Mouse (Mus musculus) kidney, adult 11 months (tissue): ENCODE measurements around the gene Mapkapk5.
"Not testable (repeated sequence)": the region's sequence is repeated elsewhere in the genome, so short reads cannot be mapped to it uniquely, and the experiment has no call there.

Experiments
- DNase-seq: peaks from one replicate; pipeline ENCODE4 v3.0.0; 2022

Gene Mapkapk5

GRCm38 (mm10) chr5:121562436-121562835 lies 16.7 kb upstream of the Mapkapk5 start:
- DNase-seq = no peak

GRCm38 (mm10) chr5:121549196-121549595 lies 3.5 kb upstream of the Mapkapk5 start:
- DNase-seq = no peak

DNA sequence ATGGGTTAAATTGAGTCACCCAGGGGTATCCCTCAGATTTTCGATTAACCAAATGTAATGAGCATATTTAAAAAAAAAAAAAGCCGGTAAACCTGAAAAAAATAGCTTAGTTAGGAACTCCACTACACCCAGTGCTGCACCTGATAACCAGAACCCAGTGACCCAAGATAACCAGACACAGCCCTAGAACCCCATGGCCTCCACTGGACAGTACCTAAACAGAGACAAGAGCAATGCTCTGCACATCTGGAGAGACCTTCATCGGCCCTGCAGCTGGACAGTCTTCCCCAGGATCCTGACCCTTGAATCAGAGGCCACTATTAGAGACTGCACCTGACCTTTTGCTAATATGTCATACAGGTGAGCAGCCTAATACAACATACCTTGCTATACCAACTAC lies 1.4 kb upstream of the Mapkapk5 start:
- no peak for DNase-seq

DNA sequence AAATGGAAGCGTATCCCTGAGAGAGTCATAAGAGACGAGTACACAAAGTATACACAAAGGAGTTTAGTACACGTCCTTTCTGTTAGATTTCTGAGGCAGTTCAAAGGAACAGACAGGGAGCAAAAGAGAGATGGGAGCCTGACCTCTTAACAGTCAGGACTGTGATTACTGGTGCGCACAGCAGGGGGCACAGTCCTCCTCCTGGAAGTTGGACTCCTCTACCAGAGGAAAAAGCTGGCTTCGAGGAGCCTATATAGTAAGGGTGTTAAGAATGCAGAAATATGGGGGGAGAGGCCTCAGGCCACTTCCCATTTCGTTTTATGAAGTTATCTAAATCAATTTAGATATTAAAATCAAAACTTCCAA lies 808 bp upstream of the Mapkapk5 start:
- DNase-seq = peak; percentile 52

DNA sequence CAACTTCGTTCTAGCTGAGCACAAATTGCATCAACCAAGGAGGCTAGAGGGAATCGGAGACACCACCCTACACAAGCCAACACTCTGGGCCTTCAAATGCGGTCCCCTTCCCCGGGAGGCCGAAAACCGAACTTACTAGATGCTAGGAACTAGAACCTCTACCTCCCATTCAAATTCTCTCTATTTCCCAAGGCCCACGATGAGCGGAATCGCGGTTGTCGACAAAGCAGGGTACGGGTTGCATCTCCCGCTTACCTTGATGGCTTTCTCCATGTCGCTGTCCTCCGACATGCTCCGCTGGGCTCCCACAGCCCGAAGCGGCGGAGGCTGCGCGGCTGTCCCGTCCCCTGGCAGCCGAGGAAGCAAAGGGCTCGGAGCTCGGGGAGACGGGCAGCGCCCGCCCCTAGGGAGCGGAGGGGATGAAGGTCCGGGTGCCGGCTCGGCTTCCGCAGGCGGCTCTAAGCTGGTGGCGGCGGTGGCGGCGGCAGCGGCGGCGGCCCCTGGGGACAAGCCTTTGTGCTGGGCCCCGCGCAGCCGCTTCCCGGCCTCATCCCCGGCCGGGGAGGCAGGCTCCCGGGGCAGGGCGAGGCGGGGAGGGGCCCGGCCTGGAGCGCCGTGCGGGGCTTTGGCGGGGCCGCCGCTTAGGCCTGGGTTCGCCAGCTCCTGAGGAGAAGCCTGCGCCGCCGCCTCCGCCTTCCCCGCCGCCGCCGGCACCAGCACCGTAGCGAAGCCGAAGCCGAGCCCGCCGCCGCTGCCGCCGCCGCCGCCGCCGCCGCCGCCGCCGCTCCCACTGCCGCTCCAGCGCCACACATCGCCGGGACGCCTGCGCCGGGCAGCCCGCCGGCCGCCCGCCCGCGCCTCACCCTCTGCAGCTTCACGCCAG lies 554 bp downstream of the Mapkapk5 start, which contains the start of the genes Adam1a and Gm42878:
Adam1a (minus strand) TSS at position 573 of the 883 bp plus-strand sequence.
Gm42878 (minus strand) TSS at position 573 of the 883 bp plus-strand sequence.
- no peak for DNase-seq

DNA sequence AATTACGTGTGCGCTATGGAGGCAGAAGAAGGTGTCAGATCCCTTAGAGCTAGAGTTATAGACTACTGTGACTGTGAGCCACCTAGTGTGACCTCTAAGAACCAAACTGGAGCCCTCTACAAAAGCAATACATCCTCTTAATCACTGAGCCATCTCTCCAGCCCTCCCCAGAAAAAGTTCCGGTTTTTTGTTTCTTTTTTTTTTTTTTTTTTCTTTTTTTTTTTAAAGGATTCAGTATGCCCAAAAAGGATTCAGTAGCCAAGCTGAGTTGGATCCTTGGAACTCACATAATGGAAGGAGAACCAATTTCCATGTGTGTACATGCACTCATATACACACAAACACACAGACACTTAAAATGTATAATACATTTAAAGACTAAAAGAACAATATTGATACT lies 2.3 kb downstream of the Mapkapk5 start:
- DNase-seq = no peak

GRCm38 (mm10) chr5:121541235-121541634 lies 4.5 kb downstream of the Mapkapk5 start:
- no peak for DNase-seq

GRCm38 (mm10) chr5:121540066-121540465 lies 5.6 kb downstream of the Mapkapk5 start:
- no peak for DNase-seq

- DNase-seq = no peak
Measured at GRCm38 (mm10) chr5:121537588-121537987, 8.1 kb downstream of the Mapkapk5 start.

- no peak for DNase-seq
Measured at GRCm38 (mm10) chr5:121536921-121537555, 8.7 kb downstream of the Mapkapk5 start.

GRCm38 (mm10) chr5:121535116-121535515 lies 10.6 kb downstream of the Mapkapk5 start:
- no peak for DNase-seq

- no peak for DNase-seq
Measured at GRCm38 (mm10) chr5:121534521-121534920, 11.2 kb downstream of the Mapkapk5 start.

- no peak for DNase-seq
Measured at GRCm38 (mm10) chr5:121526961-121527360, 18.7 kb downstream of the Mapkapk5 start.

DNA sequence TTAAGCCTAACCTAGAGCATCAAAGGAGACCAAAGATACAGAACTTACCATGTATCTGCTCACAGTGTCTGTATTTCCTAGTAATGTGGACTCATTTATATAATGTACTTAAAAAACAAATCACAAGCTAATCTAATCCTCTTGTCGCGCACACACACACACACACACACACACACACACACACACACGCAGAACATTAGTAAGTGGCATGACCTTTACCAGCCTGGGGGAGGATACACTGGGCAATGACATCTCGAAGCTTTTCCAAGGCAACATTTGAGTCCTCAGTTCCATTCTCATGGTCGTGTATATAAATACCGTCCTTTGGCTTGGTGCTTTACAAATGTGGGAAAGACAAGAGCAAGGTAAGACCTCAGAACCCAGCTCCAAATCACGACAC lies 19.2 kb downstream of the Mapkapk5 start:
- DNase-seq = no peak

GRCm38 (mm10) chr5:121525774-121526450 lies 19.8 kb downstream of the Mapkapk5 start:
- DNase-seq = no peak

- DNase-seq = not testable (repeated sequence)
Measured at GRCm38 (mm10) chr5:121519758-121520157, 25.9 kb downstream of the Mapkapk5 start.

GRCm38 (mm10) chr5:121518983-121519382 lies 26.7 kb downstream of the Mapkapk5 start:
- no peak for DNase-seq

DNA sequence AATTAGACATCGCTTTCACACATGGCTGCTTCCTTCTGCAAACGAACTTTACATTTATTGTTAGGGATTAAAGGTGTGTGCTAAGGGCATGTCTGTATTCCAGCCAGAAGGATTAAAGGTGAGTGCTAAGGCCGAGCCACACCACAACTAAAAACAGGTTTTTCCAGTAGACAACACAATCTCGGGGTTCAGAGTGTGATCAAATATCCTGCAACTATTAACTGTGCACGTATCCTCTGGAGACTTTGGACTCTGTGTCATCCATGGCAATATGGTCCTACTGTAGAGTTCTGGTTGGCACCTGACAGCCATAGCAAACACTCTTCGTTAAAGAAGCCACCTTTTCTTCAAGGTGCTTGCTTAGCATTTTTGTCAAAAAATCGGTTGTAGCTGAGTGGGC lies 35.7 kb downstream of the Mapkapk5 start:
- DNase-seq = no peak

DNA sequence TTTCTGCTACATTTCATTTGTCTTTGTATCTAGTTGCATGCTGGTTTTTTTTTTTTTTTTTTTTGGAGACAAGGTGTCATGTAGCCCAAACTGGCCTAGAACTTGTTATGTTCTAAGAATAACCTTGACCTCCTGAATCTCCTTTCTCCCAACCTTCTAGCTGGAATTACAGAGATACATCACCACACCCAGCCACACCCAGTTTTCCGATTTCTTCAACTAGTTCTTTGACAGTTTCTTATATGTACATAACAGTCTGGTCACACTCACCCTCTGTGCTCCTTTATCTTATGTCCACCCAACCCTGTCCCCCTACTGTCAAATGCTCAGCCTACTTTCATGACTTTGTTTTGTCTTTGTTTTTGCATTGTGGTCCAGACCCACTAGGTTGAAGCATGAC lies 38.9 kb downstream of the Mapkapk5 start:
- no peak for DNase-seq

- DNase-seq = no peak
Measured at GRCm38 (mm10) chr5:121503231-121503630, 42.5 kb downstream of the Mapkapk5 start, which contains the start of gene Adam1b. Adam1b (minus strand) TSS chr5:121503435.

GRCm38 (mm10) chr5:121501424-121501996 lies 44.2 kb downstream of the Mapkapk5 start:
- not testable (repeated sequence) for DNase-seq

DNA sequence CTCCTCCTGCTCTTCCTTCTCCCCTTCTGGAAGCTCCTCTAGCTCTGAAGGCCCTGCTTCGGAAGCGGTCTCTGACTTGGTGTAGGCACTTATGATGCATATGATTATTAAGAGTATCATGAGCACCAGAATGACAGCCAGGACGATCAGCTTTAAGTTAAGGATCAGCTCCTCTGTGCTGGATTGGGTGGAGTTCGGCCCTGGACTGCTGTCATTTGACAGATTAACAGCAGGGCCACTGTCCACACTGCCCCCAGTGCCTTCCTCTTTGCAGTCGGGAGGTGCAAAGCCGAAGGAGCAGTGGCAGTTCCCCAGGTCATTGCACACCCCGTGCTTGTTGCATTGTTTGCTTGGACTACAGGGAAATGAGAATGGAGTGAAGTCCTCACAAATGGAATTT lies 45.0 kb downstream of the Mapkapk5 start:
- no peak for DNase-seq

- DNase-seq = no peak
Measured at GRCm38 (mm10) chr5:121493305-121493704, 52.4 kb downstream of the Mapkapk5 start.
